Mouse (Mus musculus) naive thymus-derived CD4-positive, alpha-beta T cell, adult 2 months (primary cell): ENCODE results near the gene Psg23.
"Not testable (repeated sequence)": the region's sequence is repeated elsewhere in the genome, so short reads cannot be mapped to it uniquely, and the experiment has no call there.

Experiments
- DNase-seq: peaks from one replicate; pipeline ENCODE4 v3.0.0-alpha.2; 2011; ENCODE audit warnings: low read depth

Gene Psg23

GRCm38 (mm10) chr7:18616401-18616800, at the start of gene Psg23:
Gene Psg23, minus strand, starts transcription at chr7:18616501.
- DNase-seq: not testable (repeated sequence)

- DNase-seq: not testable (repeated sequence)
These were observed 40.3 kb upstream of the Psg23 start, which contains the start of gene Psg21 for GRCm38 (mm10) chr7:18656625-18657024. Gene Psg21, minus strand, starts transcription at chr7:18656725.

GRCm38 (mm10) chr7:18626921-18627320, 10.6 kb upstream of the Psg23 start:
- DNase-seq: not testable (repeated sequence)

- DNase-seq: no peak
These were observed 49.1 kb downstream of the Psg23 start, which contains the start of gene Psg27 for GRCm38 (mm10) chr7:18567205-18567604. Gene Psg27, minus strand, starts transcription at chr7:18567305.

GRCm38 (mm10) chr7:18559850-18560249, 56.5 kb downstream of the Psg23 start:
- DNase-seq: no peak
